Mouse (Mus musculus): ENCODE measurements at regions not wholly inside any gene's neighbourhood (a gene's known extent, or its start where the extent isn't known, plus 50 kb on each side); places are given as distances from the start of the nearest gene placed in this dataset.

- Histone ChIP-seq H3K9me3 (replicated peaks; ENCODE audit: insufficient read depth, low read length) (no peaks in the 10 kb centered on the region), H3K79me2 (ENCODE audit: control insufficient read depth, insufficient read depth, low read length, poor library complexity) (no peaks in the 10 kb centered on the region), H3K27ac (ENCODE audit: control insufficient read depth, low read depth, low read length) (no peak overlapping the region), H3K9ac (ENCODE audit: control insufficient read depth, low read depth, low read length, poor library complexity, severe bottlenecking) (no peak overlapping the region), H3K27me3 (ENCODE audit: control insufficient read depth in 1 of 2, insufficient read depth in 2 of 2, low read length in 2 of 2) (peaks cover 0 to 1% of the 10 kb centered on the region in 2 experiments; a peak in 2 of 4 replicates), H3K36me3 (ENCODE audit: control insufficient read depth in 1 of 2, insufficient read depth in 2 of 2, low read length in 2 of 2) (no peaks in the 10 kb centered on the region), H3K4me3 (ENCODE audit: control insufficient read depth in 1 of 2, insufficient read depth in 1 of 2, low read depth in 2 of 2, low read length in 2 of 2) (no peak overlapping the region), H3K4me1 (ENCODE audit: control insufficient read depth in 1 of 2, insufficient read depth in 2 of 2, low read length in 2 of 2) (no peaks in the 10 kb centered on the region)
- no peak for TF ChIP-seq HCFC1 (IDR thresholded peaks at IDR 0.05; ENCODE audit: low read depth, low read length)
- no peak for TF ChIP-seq KAT2A (conservative IDR thresholded peaks at IDR 0.05; ENCODE audit: low read depth, low read length)
- no peak for TF ChIP-seq MAFK (IDR thresholded peaks at IDR 0.05; ENCODE audit: borderline replicate concordance, low read depth, low read length)
- TF ChIP-seq TAL1 (IDR thresholded peaks at IDR 0.05; ENCODE audit: low read length): no peak
- no peak for TF ChIP-seq USF1 (IDR thresholded peaks at IDR 0.05; ENCODE audit: low read depth, low read length)
- no peak for TF ChIP-seq TCF12 (IDR thresholded peaks at IDR 0.05; ENCODE audit: low read depth, low read length)
- no peak for TF ChIP-seq EP300 (IDR thresholded peaks at IDR 0.05; ENCODE audit: low read depth in 1 of 2, low read length in 2 of 2)
- no peak for DNase-seq (ENCODE audit: low read depth, low spot score)
Measured at GRCm38 (mm10) chr3:100401080-100401479, 88.0 kb downstream of the Tent5c start.

- no peak for DNase-seq (ENCODE audit: low read depth, low spot score)
- TF ChIP-seq MAFK (IDR thresholded peaks at IDR 0.05; ENCODE audit: borderline replicate concordance, low read depth, low read length) (no peak), ZNF384 (IDR thresholded peaks at IDR 0.05; ENCODE audit: low read depth, low read length) (no peak), KAT2A (conservative IDR thresholded peaks at IDR 0.05; ENCODE audit: low read depth, low read length) (no peak), SIN3A (IDR thresholded peaks at IDR 0.05; ENCODE audit: low read length) (no peak), MXI1 (IDR thresholded peaks at IDR 0.05; ENCODE audit: low read depth, low read length) (no peak), TAL1 (IDR thresholded peaks at IDR 0.05; ENCODE audit: low read length) (no peak), UBTF (IDR thresholded peaks at IDR 0.05; ENCODE audit: borderline replicate concordance, insufficient read depth, low read depth, low read length) (no peak), JUND (IDR thresholded peaks at IDR 0.05; ENCODE audit: low read depth, low read length) (no peak), POLR2A (IDR thresholded peaks at IDR 0.05; ENCODE audit: control insufficient read depth in 1 of 2, insufficient read depth in 1 of 2, low read depth in 1 of 2, low read length in 2 of 2, poor library complexity in 1 of 2) (no peak), ZMIZ1 (IDR thresholded peaks at IDR 0.05; ENCODE audit: low read depth, low read length) (no peak)
- Histone ChIP-seq H3K79me2 (ENCODE audit: control insufficient read depth, insufficient read depth, low read length, poor library complexity) (no peaks in the 10 kb centered on the region), H3K4me3 (ENCODE audit: control insufficient read depth in 1 of 2, insufficient read depth in 1 of 2, low read depth in 2 of 2, low read length in 2 of 2) (no peak overlapping the region), H3K9ac (ENCODE audit: control insufficient read depth, low read depth, low read length, poor library complexity, severe bottlenecking) (no peak overlapping the region), H3K4me1 (ENCODE audit: control insufficient read depth in 1 of 2, insufficient read depth in 2 of 2, low read length in 2 of 2) (no peaks in the 10 kb centered on the region), H3K27me3 (ENCODE audit: control insufficient read depth in 1 of 2, insufficient read depth in 2 of 2, low read length in 2 of 2) (peaks cover 0 to 1% of the 10 kb centered on the region in 2 experiments; a peak in 3 of 4 replicates), H3K27ac (ENCODE audit: control insufficient read depth, low read depth, low read length) (no peak overlapping the region), H3K36me3 (ENCODE audit: control insufficient read depth in 1 of 2, insufficient read depth in 2 of 2, low read length in 2 of 2) (no peaks in the 10 kb centered on the region), H3K9me3 (replicated peaks; ENCODE audit: insufficient read depth, low read length) (no peaks in the 10 kb centered on the region)
Measured at GRCm38 (mm10) chr3:100397491-100397890, 91.6 kb downstream of the Tent5c start.

Data from MEL (cell line).